Mouse (Mus musculus): ENCODE data around the gene Wdr45b. TPM values are rescaled to one million over a fixed set of nuclear protein-coding genes. Genes with fewer than 3 reads are reported as not detected.
"Not testable (repeated sequence)": the region's sequence is repeated elsewhere in the genome, so short reads cannot be mapped to it uniquely, and the experiment has no call there.

Gene Wdr45b
- polyA plus RNA-seq, 1 experiment from 2014 or later: 94.4 TPM

DNA sequence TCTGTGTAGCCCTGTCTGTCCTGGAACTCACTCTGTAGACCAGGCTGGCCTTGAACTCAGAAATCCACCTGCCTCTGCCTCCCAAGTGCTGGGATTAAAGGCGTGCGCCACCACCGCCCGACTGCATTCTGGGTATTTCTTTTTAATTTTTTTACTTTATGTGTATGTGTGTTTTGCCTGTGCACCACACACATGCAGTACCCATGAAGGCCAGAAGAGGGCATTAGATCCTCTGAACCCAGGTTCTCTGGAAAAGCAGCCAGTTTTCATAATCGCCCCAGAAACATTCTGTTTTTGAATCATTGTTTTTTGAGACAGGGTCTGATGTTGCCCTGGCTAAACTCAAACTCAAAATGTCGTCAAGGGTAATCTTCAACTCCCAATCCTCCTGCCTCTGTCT, 15.4 kb upstream of the Wdr45b start:
- Histone ChIP-seq H3K4me3 (ENCODE audit: low read depth, low read length) (no peak overlapping the region), H3K27ac (ENCODE audit: low read depth, low read length) (no peak overlapping the region), H3K27me3 (ENCODE audit: control insufficient read depth, insufficient read depth, low read length) (no peaks in the 10 kb centered on the region), H3K4me2 (no peak overlapping the region), H3K9me3 (ENCODE audit: control insufficient read depth, low read length) (no peaks in the 10 kb centered on the region), H3K4me1 (ENCODE audit: control insufficient read depth, insufficient read depth, low read length) (no peaks in the 10 kb centered on the region), H3K9ac (ENCODE audit: low read length) (no peak overlapping the region), H3K36me3 (ENCODE audit: control insufficient read depth, insufficient read depth, low read length) (no peaks in the 10 kb centered on the region)
- 64% methylated on average over 6 of the region's 6 CpGs for WGBS
- DNase-seq (ENCODE audit: low spot score, missing footprints) (peak; percentile 90), ATAC-seq (ENCODE audit: low FRiP score) (no peak)

- ATAC-seq (ENCODE audit: low FRiP score): no peak
- H3K4me1 ChIP-seq (ENCODE audit: control insufficient read depth, insufficient read depth, low read length): no peaks in the 10 kb centered on the region
- H3K9me3 ChIP-seq (ENCODE audit: control insufficient read depth, low read length): no peaks in the 10 kb centered on the region
- H3K4me3 ChIP-seq (ENCODE audit: low read depth, low read length): no peak overlapping the region
- no peak overlapping the region for H3K27ac ChIP-seq (ENCODE audit: low read depth, low read length)
- DNase-seq (ENCODE audit: low spot score, missing footprints): peak; percentile 78
- no peak overlapping the region for H3K9ac ChIP-seq (ENCODE audit: low read length)
- 84% methylated on average over 1 of the region's 1 CpGs for WGBS
- H3K4me2 ChIP-seq: no peak overlapping the region
- H3K27me3 ChIP-seq (ENCODE audit: control insufficient read depth, insufficient read depth, low read length): no peaks in the 10 kb centered on the region
- no peaks in the 10 kb centered on the region for H3K36me3 ChIP-seq (ENCODE audit: control insufficient read depth, insufficient read depth, low read length)
These were observed 14.5 kb upstream of the Wdr45b start for GRCm38 (mm10) chr11:121368731-121369130.

DNA sequence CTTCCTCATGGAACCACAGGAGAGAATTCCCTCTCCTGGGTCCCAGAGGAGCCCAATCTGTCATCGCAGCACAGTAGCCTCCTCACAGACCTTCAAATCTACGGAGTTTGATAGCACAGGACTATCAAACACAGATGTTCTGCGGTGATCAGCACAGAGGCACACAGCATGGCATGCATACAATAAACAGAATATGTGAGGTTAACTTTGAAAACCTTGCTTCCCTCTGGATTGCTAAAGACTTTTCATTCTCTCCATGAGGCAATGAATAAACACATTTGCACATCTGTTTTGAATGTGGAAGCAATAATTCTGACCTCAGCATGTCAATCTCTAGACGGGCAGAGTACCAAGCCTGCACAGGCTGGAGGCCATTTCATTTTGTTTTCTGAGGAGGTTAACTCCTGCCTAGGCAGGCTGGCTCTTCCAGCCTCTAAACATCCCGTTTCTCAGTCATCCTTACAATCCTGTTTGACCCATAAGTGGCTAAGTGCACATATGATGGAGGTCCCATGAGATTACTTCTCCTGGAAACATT, 13.0 kb upstream of the Wdr45b start:
- Histone ChIP-seq H3K27me3 (ENCODE audit: control insufficient read depth, insufficient read depth, low read length) (no peaks in the 10 kb centered on the region), H3K36me3 (ENCODE audit: control insufficient read depth, insufficient read depth, low read length) (no peaks in the 10 kb centered on the region), H3K4me3 (ENCODE audit: low read depth, low read length) (no peak overlapping the region), H3K4me1 (ENCODE audit: control insufficient read depth, insufficient read depth, low read length) (no peaks in the 10 kb centered on the region), H3K9me3 (ENCODE audit: control insufficient read depth, low read length) (no peaks in the 10 kb centered on the region), H3K27ac (ENCODE audit: low read depth, low read length) (no peak overlapping the region), H3K9ac (ENCODE audit: low read length) (no peak overlapping the region), H3K4me2 (no peak overlapping the region)
- 70% methylated on average over 5 of the region's 5 CpGs for WGBS
- ATAC-seq (ENCODE audit: low FRiP score) (no peak), DNase-seq (ENCODE audit: low spot score, missing footprints) (peak; percentile 60)

DNA sequence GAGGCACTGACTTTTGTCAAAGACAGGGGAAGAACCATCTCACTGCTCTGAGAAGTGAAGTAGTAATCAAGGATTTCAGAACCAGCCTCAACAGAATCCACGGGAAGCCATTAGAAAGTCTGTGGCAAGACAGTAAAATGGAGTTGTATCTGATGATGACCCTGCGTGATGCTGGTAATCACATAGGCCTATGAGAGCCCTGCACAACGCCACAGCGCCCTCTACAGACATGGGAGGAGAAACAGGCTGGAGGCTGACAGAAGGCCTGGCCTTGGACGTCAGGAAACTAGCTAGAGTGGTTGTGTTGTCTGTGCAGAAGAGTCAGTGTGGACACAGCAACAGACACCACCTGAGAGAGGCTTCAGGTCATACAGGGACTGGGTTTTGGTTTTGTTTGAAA, 8.0 kb upstream of the Wdr45b start:
- WGBS: 33% methylated on average over 5 of the region's 5 CpGs
- DNase-seq (ENCODE audit: low spot score, missing footprints): peak; percentile 73

DNA sequence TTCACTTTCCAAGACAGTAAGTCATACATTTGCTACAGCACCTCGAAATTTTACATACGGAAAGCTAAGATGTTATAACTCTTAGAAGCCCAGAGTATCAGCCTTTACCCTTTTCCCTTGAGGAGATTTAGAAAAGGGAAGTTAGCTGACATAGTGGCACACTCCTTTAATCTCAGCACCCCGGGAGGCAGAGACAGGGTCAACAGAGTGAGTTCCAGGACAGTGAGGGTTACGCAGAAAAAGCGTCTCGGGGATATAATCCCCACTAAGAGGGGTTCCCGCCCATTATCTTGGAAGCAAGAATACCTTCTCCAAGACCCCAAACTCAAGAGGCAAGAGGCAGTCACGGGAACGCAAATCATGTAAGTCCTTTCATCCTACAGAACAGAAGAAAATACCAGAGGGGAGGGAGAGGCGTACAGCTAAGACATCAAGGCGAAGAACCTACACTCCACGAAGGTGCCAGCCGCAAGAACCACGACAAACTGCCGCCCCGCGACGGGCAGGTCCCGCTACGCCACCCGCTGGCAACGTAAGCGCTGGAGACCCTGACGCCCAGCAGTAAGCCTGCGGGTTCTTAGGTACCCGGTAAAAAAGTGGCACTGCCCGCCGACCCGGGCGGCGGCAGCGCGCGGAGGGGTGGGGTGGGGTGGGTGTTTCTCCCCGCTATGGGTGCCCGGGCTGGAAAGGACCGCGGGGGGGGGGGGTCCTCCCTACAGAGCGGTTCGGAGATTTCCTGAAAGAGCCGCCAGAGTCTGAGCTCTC, 737 bp downstream of the Wdr45b start:
- peak overlapping the region; percentile 87 for H3K4me2 ChIP-seq
- WGBS: 3% methylated on average over 41 of the region's 41 CpGs
- H3K27ac ChIP-seq (ENCODE audit: low read depth, low read length): peak overlapping the region; percentile 47; the same call in 1 of the 2 replicates
- peak; percentile 86 for DNase-seq (ENCODE audit: low spot score, missing footprints)
- peaks cover 16% of the 10 kb centered on the region for H3K4me1 ChIP-seq (ENCODE audit: control insufficient read depth, insufficient read depth, low read length)
- no peaks in the 10 kb centered on the region for H3K9me3 ChIP-seq (ENCODE audit: control insufficient read depth, low read length)
- ATAC-seq (ENCODE audit: low FRiP score): no peak; the same call in 1 of the 2 replicates
- H3K9ac ChIP-seq (ENCODE audit: low read length): peak overlapping the region; percentile 88
- H3K4me3 ChIP-seq (ENCODE audit: low read depth, low read length): peak overlapping the region; percentile 100
- no peaks in the 10 kb centered on the region for H3K36me3 ChIP-seq (ENCODE audit: control insufficient read depth, insufficient read depth, low read length)
- H3K27me3 ChIP-seq (ENCODE audit: control insufficient read depth, insufficient read depth, low read length): no peaks in the 10 kb centered on the region

More for the DNA sequence above, 8.0 kb upstream of the Wdr45b start:
- no peak overlapping the region for H3K9ac ChIP-seq (ENCODE audit: low read length)
- ATAC-seq (ENCODE audit: low FRiP score): no peak
- no peaks in the 10 kb centered on the region for H3K4me1 ChIP-seq (ENCODE audit: control insufficient read depth, insufficient read depth, low read length)
- no peak overlapping the region for H3K4me2 ChIP-seq
- no peaks in the 10 kb centered on the region for H3K36me3 ChIP-seq (ENCODE audit: control insufficient read depth, insufficient read depth, low read length)
- no peaks in the 10 kb centered on the region for H3K27me3 ChIP-seq (ENCODE audit: control insufficient read depth, insufficient read depth, low read length)
- no peak overlapping the region for H3K27ac ChIP-seq (ENCODE audit: low read depth, low read length)
- H3K9me3 ChIP-seq (ENCODE audit: control insufficient read depth, low read length): no peaks in the 10 kb centered on the region
- no peak overlapping the region for H3K4me3 ChIP-seq (ENCODE audit: low read depth, low read length)

GRCm38 (mm10) chr11:121348727-121349126, 5.5 kb downstream of the Wdr45b start:
- ATAC-seq (ENCODE audit: low FRiP score); H3K36me3 ChIP-seq (ENCODE audit: control insufficient read depth, insufficient read depth, low read length): not testable (repeated sequence)
- 88% methylated on average over 3 of the region's 3 CpGs for WGBS

GRCm38 (mm10) chr11:121348166-121348565, 6.1 kb downstream of the Wdr45b start:
- DNase-seq (ENCODE audit: low spot score, missing footprints) (peak; percentile 69), ATAC-seq (ENCODE audit: low FRiP score) (no peak)
- Histone ChIP-seq H3K4me1 (ENCODE audit: control insufficient read depth, insufficient read depth, low read length) (peaks cover 6% of the 10 kb centered on the region), H3K36me3 (ENCODE audit: control insufficient read depth, insufficient read depth, low read length) (peaks cover 7% of the 10 kb centered on the region; the same call in 1 of the 2 replicates), H3K4me2 (no peak overlapping the region), H3K4me3 (ENCODE audit: low read depth, low read length) (no peak overlapping the region), H3K9me3 (ENCODE audit: control insufficient read depth, low read length) (no peaks in the 10 kb centered on the region), H3K9ac (ENCODE audit: low read length) (no peak overlapping the region), H3K27me3 (ENCODE audit: control insufficient read depth, insufficient read depth, low read length) (no peaks in the 10 kb centered on the region), H3K27ac (ENCODE audit: low read depth, low read length) (no peak overlapping the region)
- 98% methylated on average over 2 of the region's 2 CpGs for WGBS

More at GRCm38 (mm10) chr11:121348727-121349126, 5.5 kb downstream of the Wdr45b start:
- H3K4me1 ChIP-seq (ENCODE audit: control insufficient read depth, insufficient read depth, low read length); H3K4me3 ChIP-seq (ENCODE audit: low read depth, low read length); H3K4me2 ChIP-seq; H3K27ac ChIP-seq (ENCODE audit: low read depth, low read length); H3K9me3 ChIP-seq (ENCODE audit: control insufficient read depth, low read length); DNase-seq (ENCODE audit: low spot score, missing footprints); H3K9ac ChIP-seq (ENCODE audit: low read length); H3K27me3 ChIP-seq (ENCODE audit: control insufficient read depth, insufficient read depth, low read length): not testable (repeated sequence)

GRCm38 (mm10) chr11:121347036-121347435, 7.2 kb downstream of the Wdr45b start:
- WGBS: 92% methylated on average over 2 of the region's 2 CpGs
- Histone ChIP-seq H3K4me3 (ENCODE audit: low read depth, low read length) (no peak overlapping the region), H3K36me3 (ENCODE audit: control insufficient read depth, insufficient read depth, low read length) (peaks cover 7% of the 10 kb centered on the region; the same call in 1 of the 2 replicates), H3K4me1 (ENCODE audit: control insufficient read depth, insufficient read depth, low read length) (no peaks in the 10 kb centered on the region), H3K9ac (ENCODE audit: low read length) (no peak overlapping the region), H3K27me3 (ENCODE audit: control insufficient read depth, insufficient read depth, low read length) (no peaks in the 10 kb centered on the region), H3K9me3 (ENCODE audit: control insufficient read depth, low read length) (no peaks in the 10 kb centered on the region), H3K27ac (ENCODE audit: low read depth, low read length) (no peak overlapping the region), H3K4me2 (no peak overlapping the region)
- ATAC-seq (ENCODE audit: low FRiP score) (no peak), DNase-seq (ENCODE audit: low spot score, missing footprints) (peak; percentile 35)

DNA sequence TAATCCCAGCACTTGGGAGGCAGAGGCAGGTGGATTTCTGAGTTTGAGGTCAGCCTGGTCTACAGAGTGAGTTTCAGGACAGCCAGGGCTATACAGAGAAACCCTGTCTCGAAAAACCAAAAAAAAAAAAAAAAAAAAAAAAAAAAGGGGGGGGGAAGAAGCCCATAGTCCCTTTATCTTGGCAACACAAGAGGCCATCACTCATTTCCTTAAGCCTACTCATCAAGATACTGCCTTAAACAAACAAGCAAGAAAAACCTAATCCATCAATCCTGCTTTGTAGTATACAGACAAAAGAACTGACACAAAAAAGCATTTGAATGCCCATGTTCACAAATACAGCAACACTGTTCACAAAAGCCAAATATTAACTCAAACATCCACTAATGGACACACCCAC, 11.8 kb downstream of the Wdr45b start:
- not testable (repeated sequence) for H3K4me1 ChIP-seq (ENCODE audit: control insufficient read depth, insufficient read depth, low read length); H3K36me3 ChIP-seq (ENCODE audit: control insufficient read depth, insufficient read depth, low read length); DNase-seq (ENCODE audit: low spot score, missing footprints); H3K9me3 ChIP-seq (ENCODE audit: control insufficient read depth, low read length); H3K9ac ChIP-seq (ENCODE audit: low read length); H3K4me2 ChIP-seq; H3K4me3 ChIP-seq (ENCODE audit: low read depth, low read length); H3K27me3 ChIP-seq (ENCODE audit: control insufficient read depth, insufficient read depth, low read length); H3K27ac ChIP-seq (ENCODE audit: low read depth, low read length); ATAC-seq (ENCODE audit: low FRiP score)
- no CpG with 5 or more reads among the region's 1 CpGs for WGBS
